Mouse (Mus musculus): Measurements from ENCODE around the gene Vmn1r198. TPM values are rescaled to one million over a fixed set of nuclear protein-coding genes. Genes with fewer than 3 reads are reported as not detected.

The Vmn1r198 gene
- polyA plus RNA-seq (2017; shearing (Covaris generic)), result not detected

DNA sequence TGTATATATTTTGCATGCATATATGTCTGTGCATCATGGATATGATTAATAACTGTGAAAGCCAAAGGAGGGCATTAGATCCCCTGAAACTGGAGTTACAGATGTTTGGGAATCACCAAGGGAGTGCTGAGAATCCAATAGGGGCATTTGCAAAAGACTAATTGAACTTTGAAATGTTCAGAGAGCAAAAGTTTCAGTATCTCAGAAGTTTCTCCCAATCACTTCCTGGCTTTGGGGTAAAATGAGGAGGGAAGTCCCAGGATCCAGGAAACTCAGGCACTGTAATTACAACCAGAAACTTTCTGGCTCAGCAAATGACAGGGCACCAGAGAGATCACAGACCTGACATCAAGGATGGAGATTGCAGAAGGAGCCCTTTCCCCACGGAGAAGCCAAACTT, at the start of gene Vmn1r198:
Vmn1r198 (plus strand) TSS at position 301 of the 400 bp plus-strand sequence.

DNA sequence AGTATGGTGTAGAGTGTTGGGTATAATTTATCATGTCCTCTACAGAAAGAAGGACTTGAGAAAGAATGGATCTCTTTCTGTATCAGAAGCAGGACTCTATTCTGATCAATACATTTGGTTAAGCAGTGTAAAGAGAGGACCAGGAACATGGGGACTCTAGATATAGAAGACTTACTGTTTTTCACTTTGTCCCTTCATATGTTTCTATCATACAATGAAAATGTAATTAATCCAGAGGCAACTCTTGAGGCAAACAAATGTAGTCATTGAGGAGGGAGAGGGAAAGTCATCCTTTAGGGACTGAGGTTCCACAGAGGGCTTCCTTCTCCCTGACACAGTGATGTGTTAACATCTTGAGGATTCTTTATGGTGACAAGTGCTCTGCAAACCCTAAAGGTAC, 25.9 kb upstream of the Vmn1r198 start, which contains the start of gene Vmn1r197:
Vmn1r197 (plus strand) TSS at position 301 of the 400 bp plus-strand sequence.

DNA sequence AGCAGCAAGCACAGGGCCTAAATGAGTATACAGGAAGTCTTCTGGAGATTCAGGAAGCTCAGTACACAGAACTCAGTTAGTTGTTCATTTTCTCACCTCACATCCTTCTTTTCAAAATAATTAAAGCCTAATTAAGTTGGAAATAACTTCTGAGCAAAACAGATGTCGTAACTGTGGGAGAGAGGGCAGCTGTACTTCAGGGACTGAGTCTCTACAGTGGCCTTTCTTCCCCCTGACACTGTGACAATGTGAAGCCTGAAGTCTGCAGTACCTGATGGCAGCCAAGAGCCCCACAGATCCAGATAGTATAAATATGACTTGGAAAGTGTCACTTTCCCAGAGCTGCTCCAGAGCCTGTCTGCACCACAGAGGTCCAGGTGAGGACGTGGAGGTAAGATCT, 29.4 kb downstream of the Vmn1r198 start, which contains the start of gene Vmn1r199:
Vmn1r199 (plus strand) TSS at position 301 of the 400 bp plus-strand sequence.

GRCm38 (mm10) chr13:22390073-22390472, 39.9 kb downstream of the Vmn1r198 start, which contains the start of gene Vmn1r200:
Gene Vmn1r200 (plus strand): TSS chr13:22390373.

Other genes with a start within 250 kb of the Vmn1r198 start
- not detected for gene Vmn1r189, start 244.5 kb upstream of the Vmn1r198 start, polyA plus RNA-seq (2017; shearing (Covaris generic))
- not detected for gene Vmn1r191, start 166.4 kb upstream of the Vmn1r198 start, polyA plus RNA-seq (2017; shearing (Covaris generic))
- gene Vmn1r192, start 159.2 kb upstream of the Vmn1r198 start, polyA plus RNA-seq (2017; shearing (Covaris generic)), result not detected
- 0.02 TPM for gene Vmn1r193, start 127.2 kb upstream of the Vmn1r198 start, polyA plus RNA-seq (2017; shearing (Covaris generic))
- not detected for gene Vmn1r194, start 106.1 kb upstream of the Vmn1r198 start, polyA plus RNA-seq (2017; shearing (Covaris generic))
- gene Vmn1r195, start 79.8 kb upstream of the Vmn1r198 start, polyA plus RNA-seq (2017; shearing (Covaris generic)), result not detected
- not detected for gene Vmn1r196, start 60.4 kb upstream of the Vmn1r198 start, polyA plus RNA-seq (2017; shearing (Covaris generic))
- gene Vmn1r197, start 25.8 kb upstream of the Vmn1r198 start, polyA plus RNA-seq (2017; shearing (Covaris generic)), result 0.07 TPM
- gene Vmn1r199, start 29.5 kb downstream of the Vmn1r198 start, polyA plus RNA-seq (2017; shearing (Covaris generic)), result not detected
- 0.04 TPM for gene Vmn1r200, start 40.0 kb downstream of the Vmn1r198 start, polyA plus RNA-seq (2017; shearing (Covaris generic))
- 0.04 TPM for gene Vmn1r201, start 121.6 kb downstream of the Vmn1r198 start, polyA plus RNA-seq (2017; shearing (Covaris generic))
- gene Vmn1r202, start 155.0 kb downstream of the Vmn1r198 start, polyA plus RNA-seq (2017; shearing (Covaris generic)), result 0.04 TPM
- gene Vmn1r203, start 167.8 kb downstream of the Vmn1r198 start, polyA plus RNA-seq (2017; shearing (Covaris generic)), result 0.17 TPM
- gene Vmn1r204, start 202.8 kb downstream of the Vmn1r198 start, polyA plus RNA-seq (2017; shearing (Covaris generic)), result not detected
- gene Vmn1r205, start 242.6 kb downstream of the Vmn1r198 start, polyA plus RNA-seq (2017; shearing (Covaris generic)), result not detected

Data from CD4-positive, CD25-positive, alpha-beta regulatory T cell (primary cell).